Mouse (Mus musculus): ENCODE measurements around the gene Ppp1ca.

DNA sequence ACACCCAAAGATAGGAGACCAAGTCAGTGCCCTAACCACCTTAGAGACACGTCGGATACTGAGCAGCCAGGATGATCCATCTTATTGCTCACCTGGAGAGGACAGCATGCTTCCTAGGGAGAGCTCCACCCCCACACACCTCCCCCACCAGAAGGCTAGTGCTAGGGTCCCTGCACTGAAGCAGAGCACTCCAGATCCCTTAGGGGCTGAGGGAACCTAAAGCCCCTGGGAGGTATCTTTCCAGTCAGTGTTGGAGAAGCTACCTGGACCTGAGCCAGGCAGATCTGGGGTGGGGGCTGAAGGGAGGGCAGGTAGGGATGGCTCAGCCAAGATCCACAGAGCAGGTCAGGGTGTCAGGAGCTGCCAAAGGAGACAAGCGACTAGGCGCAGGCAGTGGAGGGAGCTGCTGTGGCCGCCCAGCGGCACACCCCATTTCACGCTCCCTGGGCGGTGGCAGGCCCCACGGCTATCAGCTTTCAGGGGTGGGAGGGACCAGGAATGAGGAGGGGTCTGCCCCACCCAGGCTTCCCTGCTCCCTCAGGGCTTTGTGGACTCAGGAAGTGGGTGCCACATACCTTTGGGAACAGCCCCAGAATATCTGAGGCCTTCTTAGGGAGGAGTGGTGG, 37.7 kb downstream of the Ppp1ca start:
- TF ChIP-seq CTCF (IDR thresholded peaks at IDR 0.05; ENCODE audit: borderline replicate concordance, control insufficient read depth, extremely low read depth, insufficient read depth, low read length, poor library complexity) (no peak), POLR2A (IDR thresholded peaks at IDR 0.05; ENCODE audit: control insufficient read depth, extremely low read depth, insufficient read depth, low read length, poor library complexity) (no peak)
